Mouse (Mus musculus): ENCODE data around the gene Gm13124.
"Not testable (repeated sequence)": the region's sequence is repeated elsewhere in the genome, so short reads cannot be mapped to it uniquely, and the experiment has no call there.

DNA sequence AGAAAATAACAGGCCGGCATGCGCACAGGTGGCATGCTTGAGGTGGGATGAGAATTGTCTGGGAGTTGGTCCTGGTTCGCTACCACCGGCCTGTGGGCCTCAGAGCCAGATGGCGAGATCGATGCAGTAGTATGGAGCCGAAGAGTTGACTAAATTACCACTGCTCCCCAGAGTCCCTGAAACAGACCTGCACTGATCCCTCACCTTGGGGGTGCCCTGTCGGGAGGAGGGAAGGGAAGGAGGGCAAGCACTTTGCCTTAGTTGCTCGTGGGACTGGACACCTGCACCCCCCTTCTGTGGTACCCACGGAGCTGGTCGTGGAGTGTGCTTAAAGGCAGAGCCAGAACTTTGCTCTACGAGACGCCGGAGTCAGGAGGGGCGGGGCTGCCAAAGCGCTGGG lies 21.3 kb upstream of the Gm13124 start:
- not testable (repeated sequence) for TF ChIP-seq CTCF (conservative IDR thresholded peaks at IDR 0.05; ENCODE audit: low read length); POU5F1 (IDR thresholded peaks at IDR 0.05; ENCODE audit: borderline replicate concordance, low read length)
